Mouse (Mus musculus) embryo, embryonic 11.5 days (tissue): ENCODE results near the gene Lcn8.

Experiments
- DNase-seq: peaks from one replicate; pipeline ENCODE4 v3.0.0-alpha.2; 2012; ENCODE audit warnings: low read depth, low spot score

The Lcn8 gene

DNA sequence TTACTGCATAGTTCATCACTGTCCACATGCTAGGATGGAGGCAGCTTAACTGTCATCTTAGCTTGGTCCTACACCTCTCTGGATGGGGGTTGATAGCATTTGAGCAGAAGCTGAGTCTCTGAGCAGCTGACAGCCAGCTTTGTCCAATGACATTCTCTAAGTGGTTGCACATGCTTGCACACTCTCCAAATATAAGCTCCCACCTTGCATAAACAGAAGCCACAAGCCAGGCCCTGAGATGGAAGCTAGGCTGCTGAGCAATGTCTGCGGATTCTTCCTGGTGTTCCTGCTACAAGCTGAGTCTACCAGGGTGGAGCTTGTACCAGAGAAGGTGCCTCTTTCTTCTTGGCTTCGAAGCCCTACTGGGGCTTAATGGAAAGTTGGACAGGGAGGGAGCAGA lies at the start of gene Lcn8:
TSS of gene Lcn8 (plus strand) at position 219 of the 400 bp plus-strand sequence.
- DNase-seq, result no peak

DNA sequence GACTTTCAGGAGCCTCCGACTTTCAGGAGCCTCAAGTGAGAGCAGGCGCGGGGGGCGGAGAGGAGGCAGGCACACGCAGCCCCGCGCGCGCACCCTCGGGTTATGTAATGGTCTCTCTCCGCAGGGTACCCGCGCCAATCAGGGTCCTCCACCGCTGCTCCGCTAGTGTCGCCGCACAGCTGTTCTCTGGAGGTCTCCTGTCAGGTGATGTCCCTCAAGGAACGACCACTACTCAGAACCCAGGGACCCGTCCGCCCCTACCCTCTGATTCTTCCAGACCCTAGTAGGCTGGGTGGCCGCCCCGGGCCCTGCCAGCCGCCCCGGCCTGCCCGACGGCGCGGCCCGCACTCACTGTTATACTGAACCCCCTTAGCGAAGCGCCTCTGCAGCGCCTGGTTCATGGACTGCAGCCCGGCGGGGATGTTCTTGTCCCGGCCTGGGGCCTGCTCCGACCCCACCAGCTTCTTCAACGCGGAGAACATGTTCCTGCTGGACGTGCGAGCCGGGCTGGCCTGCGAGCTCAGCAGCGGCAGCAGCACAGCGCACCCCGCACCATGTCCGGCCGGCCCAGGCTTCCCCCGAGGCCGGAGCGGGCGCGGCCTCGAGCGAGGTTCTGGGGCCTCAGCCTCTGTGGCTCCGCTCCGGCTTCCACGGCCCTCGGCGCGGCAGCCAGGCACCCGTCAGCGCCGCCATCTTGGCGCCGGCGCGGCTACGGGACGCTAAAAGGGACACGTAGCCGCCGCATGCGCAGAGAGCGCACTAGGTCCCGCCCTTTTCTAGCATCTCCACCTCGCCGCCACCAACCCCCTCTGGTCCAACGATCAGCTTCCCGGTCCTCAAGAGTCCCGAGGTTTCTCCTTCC lies 44.9 kb upstream of the Lcn8 start, which contains the start of gene Rabl6:
TSS of gene Rabl6 (minus strand) at position 761 of the 862 bp plus-strand sequence.
- DNase-seq, result peak; percentile 83

DNA sequence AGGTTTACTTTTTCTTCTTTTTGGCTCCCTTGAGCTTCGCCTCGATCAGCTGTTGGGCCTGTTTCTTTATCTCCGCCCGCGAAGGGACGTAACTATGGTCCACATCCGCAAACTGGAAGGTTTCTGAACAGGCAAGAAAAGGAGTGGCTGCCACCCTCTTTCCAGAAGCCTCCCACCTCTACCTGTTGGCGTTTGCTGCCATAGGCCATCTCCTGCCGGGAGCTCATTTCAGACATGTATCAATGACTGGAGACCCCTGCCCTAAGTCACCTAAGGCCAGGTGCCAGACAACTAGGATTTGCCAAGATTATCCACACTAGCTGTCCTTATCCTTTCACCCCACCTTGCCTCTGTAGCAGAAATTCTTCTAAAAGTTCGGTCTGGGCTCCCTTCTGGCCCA lies 44.2 kb upstream of the Lcn8 start:
- no peak for DNase-seq

DNA sequence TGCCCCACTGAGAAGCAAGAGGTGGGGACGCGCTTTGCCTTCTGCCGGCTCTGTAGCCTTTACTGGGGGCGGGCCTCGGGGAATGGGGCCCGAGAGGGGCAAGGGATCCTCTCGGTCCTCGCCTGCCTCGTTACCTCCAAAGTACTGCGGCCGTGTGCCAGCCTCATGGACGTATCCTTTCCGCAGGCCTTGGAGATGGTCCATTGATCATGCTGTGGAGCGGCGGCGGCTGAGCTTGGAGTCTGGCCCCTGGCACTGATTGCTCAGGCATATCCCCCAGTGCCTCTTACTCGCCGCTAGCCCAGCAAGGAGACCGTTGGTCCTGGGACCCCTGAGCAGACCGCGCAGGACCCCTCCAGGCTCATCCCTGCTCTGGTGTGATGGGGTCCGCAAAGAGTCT lies 36.5 kb upstream of the Lcn8 start:
- DNase-seq, result no peak

DNA sequence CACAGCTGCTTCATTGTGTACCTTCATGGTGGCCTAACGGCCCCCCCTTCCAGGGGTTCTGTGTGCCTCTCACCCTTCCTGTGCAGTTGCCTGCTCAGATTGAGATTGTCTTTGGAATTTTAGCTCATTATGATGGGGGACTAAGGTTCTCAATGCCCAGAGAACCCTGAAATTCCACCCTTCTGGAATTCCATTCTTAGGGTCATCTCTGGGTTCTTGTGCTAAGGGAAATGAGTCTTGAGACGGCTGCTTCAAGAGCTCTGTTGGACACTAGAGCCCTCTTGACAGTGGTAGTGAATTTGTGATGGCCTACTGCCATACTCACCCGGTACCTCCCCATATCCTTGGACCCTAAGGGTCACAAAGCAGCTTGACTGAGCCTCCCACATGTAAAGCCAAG lies 35.3 kb upstream of the Lcn8 start, which contains the start of gene Ccdc183:
TSS of gene Ccdc183 (minus strand) at position 101 of the 400 bp plus-strand sequence.
- DNase-seq, result no peak

DNA sequence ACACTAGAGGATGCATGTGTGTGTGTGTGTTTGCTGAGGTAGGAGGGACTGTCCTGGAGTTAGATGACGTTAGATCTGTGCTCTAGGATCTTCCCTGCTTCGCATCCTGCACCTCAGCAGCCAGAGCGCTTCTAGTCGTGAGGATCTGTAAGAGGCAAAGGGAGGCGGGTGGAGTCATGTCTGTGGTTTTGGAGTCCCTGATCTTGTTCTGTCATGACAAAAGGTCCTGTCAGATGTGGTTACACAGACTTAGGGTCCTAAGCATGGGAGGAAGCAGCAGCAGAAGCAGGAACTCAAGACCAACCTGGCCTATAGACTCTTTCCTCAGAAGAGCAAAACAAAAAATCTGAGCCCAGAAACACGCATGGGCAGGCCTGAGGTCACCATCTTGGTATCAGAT lies 32.5 kb upstream of the Lcn8 start:
- no peak for DNase-seq

DNA sequence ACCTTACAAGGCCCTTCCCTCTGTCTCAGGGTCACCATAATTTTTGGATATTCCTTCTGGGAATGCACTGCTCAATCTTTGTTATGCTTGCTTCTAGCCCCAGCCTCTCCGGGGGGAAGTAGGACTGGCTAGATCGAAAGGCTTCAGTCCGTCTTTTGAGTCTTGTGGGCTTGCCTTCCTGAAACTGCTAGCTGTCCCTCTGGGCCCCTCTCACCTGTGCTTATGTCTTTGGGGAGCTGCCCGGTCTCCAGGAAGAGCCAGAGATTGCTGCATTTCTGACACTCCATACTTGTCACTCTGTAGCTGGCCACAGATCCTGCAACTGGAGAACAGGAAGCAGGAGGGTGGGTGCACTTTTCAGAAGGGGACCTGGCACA lies 32.1 kb upstream of the Lcn8 start:
- no peak for DNase-seq

DNA sequence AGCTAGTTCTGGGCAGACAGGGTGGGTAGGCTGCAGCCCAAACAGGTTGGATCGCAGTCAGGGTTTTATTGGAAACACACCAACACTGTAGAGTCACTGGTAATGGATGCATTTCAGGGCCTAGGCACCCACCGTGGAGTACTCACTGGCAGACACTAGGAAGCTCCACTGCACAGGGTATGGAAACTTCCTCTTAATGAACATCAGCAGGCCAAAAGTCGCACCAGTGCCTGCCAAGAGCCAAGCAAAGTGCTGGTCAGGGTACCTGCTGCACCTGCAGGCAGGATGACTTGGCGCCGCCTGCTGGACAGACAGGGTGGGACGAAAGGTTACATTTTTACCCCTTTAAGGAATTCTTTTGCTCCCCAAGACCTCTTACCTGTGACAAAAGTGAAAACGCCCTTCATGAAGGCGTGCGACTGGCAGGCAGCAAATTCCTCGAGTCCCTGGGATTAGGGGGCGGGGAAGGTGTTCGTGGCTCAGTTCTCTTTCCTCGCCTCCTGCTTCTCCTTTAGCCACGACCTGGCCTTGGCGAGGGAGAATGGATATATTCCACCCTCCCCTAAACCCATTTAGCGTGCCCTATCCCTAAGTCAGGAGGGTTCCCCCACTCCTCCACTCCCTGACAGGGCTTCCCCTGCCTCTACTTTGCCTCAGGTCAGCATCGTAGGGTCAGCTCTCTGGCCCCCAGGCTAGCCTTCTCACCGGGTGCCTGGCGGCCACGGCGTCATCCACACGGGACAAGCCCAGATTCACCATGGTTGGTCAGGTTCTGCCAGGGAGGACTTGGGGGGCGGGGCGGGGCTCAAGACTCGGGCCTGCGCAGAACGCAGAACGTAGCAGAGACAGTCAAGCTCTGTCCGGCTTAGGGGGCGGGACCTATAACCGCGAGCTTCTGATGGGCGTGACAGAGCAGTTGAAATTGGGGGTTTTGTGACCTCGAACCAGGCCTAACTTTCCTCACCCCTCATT lies 31.4 kb upstream of the Lcn8 start, which contains the start of gene Tmem141:
TSS of gene Tmem141 (minus strand) at position 777 of the 972 bp plus-strand sequence.
- peak; percentile 80 for DNase-seq

DNA sequence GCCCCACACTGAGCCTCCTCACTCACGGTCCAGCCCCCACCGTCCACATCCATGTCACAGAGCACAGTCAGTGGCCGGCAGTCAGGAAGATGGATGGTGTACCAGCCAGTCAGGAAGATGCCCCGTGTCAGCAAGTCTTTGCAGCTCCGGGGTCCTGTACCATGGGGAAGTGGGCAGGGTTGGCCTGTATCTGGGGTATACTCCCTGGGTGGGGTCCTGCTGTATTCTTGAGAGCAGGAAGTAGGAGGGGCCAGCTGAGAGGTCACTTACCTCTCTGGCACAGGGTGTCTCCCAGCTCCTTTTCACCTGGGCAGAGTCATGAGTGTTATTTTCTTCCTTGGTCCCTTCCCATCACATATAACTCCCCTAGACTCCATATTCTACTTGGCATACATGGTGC lies 26.9 kb upstream of the Lcn8 start:
- no peak for DNase-seq

DNA sequence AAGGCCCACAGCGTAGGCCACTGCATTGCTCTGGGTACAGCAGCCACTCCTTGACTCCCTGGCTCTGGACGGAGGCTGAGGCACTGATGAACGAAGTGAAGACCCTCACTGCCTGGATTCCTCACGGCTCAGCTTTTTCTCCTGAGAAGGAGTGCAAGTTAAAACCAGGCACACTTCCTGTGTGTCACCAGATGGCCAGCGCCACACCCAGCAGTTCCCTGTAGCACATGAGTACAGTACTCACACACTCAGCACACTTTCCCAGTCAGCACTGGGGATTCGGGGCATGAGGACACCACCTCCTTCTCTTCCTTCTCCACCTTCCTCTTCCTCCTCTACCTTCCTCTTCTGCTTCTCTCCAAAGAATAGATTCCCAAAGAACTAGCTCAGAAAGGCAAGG lies 25.1 kb upstream of the Lcn8 start, which contains the start of gene Fcna:
TSS of gene Fcna (minus strand) at position 220 of the 400 bp plus-strand sequence.
- no peak for DNase-seq

DNA sequence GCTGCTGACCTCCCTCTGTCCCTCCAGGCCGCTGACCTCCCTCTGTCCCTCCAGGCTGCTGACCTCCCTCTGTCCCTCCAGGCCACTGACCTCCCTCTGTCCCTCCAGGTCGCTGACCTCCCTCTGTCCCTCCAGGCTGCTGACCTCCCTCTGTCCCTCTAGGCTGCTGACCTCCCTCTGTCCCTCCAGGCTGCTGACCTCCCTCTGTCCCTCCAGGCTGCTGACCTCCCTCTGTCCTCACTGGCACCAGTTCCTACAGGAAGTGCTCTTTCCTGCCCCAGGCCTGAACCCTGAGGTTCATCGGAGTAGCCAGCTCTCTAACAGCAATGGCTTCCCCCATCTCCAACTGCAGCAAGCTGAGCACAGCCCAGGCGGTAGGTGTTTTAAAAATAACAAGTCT lies 24.2 kb upstream of the Lcn8 start:
- no peak for DNase-seq

DNA sequence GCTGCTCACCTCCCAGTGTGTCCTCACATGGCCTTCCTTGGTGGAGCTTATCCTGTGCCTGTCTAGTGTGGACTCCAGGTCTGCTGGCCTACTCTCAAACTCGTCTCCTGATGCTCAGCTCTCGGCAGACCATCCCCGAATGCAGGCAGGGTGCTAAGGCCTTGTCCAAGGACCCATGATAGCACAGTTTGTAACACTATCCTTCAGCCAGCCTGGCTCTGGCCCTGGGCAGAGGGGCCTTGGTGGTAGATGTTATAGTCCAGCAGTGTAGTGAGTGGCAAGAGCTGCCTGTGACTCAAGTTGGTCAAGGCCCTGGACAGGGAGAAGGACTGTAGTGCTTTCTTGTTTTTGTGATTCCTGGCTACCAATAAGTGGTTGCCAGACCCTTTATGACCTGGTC lies 19.3 kb upstream of the Lcn8 start:
- no peak for DNase-seq

DNA sequence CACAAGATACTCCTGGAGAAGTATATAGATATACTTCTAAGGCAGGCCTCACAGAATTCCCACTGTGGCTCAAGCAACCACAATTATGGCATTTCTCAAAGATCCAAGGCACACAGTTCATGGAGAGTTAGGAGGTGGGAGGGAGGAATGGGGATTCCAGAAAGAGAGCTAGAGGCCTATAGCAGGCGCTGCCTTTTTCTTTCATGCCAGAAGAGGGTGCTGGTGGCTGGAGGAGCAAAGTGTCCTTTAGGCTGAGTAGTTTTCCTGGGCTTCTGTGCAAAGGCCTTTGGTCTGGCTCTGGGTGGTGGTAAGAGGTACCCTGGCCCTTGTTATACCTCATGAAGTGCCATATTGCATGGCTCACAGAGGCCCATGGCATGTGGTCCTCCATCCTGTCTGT lies 18.9 kb upstream of the Lcn8 start:
- DNase-seq, result no peak

DNA sequence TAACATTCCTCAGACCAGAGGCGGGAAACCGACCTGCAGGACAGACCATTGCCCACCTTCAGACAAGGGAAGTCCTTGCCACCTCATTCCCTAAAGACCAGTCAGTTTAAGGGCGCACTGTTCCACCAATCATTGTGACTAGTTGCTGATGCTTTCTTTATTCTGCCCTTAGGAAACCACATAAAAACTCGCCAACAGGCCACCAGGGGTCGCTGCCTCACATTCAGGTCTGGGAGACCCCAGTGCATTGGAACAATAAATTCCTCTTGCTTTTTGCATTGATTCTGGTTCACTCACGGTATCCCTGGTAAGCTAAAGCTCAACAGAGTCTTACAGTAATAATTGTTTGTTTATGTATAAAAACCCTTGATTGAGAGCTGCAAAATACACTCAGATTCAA lies 13.0 kb upstream of the Lcn8 start:
- peak; percentile 39 for DNase-seq

DNA sequence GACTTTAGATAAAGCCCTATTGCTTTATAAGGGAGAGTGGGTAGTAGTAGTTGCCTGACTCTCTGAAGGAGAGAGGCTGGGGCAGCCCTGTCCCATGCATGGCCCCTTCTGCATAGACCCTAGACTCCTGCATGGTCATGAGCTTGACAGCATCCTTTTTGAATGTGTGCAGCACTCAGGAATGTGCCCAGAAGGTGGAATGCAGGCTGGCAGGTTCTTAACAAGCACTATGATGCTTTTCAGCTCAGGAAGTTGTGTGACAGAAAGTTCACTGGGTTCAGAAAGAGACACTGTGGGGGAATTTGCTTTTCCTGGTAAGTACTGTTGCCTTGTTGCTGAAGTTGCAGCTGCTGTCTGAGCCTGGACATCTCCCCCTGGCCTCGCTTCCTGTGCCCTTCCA lies 1.6 kb downstream of the Lcn8 start:
- no peak for DNase-seq

DNA sequence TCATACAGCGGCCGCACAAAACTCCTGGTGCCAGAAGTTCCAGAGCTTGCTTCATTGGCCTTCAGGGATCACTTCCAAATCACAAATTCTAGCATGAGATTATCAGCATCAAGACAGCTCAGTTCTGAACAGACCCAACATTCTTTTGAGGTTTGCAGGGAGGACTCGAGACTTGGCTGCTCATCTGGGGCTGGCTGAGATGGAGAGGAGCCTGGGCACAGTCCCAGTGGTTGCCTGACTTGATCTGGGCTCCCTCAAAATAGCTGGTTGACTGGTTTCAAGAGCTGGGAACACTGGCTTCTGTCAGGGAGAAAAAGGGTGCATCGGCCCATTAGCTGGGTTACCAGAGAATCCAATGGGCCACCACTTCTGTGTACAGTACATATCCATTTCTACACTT lies 3.8 kb downstream of the Lcn8 start:
- no peak for DNase-seq

DNA sequence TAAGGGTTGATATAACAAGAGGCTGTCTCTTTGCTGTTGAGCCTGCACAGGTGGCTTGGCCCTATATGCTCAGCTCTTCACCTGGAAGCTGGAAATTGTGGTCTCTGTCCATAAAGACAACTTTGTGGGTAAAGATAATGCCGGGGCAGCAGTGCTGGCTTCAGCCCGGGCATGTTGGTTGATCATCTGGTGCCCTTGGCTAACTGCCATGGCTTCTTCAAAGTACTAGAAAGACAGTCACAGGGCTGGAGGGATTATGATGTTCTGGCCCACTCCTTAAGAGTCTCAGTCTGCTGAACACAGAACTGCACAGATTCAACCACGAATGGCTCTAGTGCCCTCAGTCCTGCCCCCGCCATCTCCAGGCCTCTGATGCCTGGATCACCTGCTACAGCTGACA lies 4.3 kb downstream of the Lcn8 start:
- no peak for DNase-seq

DNA sequence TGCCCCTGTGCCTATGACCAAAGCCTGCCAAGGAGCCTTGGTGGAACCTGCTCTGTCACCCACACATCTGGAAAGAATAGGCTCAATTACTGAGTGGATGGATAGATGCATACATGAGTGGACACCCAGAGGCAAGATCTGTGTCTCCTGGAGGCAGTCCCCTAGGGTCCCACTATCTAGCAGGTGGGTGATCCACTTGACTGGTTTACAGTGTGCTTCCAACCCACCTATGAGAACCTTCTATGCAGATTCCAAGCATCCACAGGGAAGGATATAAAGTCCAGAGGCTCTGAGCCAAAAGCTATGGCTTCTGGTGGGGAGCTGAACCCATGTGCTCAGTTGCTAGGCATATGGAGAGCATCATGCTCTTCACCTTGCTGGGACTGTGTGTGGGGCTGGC lies 4.7 kb downstream of the Lcn8 start, which contains the start of gene Lcn5:
TSS of gene Lcn5 (plus strand) at position 301 of the 400 bp plus-strand sequence.
- no peak for DNase-seq

DNA sequence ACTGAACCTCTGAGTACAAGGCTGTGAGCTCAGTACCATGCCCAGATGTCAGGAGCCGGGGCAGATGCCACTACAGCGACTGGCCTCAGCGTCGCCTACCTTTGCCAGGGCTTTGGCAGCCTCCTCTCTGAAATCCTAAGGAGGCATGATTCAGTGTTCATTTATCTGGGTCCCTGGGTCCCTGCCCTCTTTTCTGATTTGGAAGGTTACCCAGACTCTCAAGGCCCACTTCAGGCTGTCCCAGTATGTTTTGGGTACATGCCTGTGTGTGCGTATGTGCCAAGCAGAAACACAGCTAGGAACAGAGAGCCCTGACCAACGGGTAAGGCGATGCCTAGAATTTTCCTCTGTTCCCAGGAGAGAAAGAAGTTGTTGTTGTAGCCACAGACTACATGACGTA lies 7.4 kb downstream of the Lcn8 start:
- no peak for DNase-seq

DNA sequence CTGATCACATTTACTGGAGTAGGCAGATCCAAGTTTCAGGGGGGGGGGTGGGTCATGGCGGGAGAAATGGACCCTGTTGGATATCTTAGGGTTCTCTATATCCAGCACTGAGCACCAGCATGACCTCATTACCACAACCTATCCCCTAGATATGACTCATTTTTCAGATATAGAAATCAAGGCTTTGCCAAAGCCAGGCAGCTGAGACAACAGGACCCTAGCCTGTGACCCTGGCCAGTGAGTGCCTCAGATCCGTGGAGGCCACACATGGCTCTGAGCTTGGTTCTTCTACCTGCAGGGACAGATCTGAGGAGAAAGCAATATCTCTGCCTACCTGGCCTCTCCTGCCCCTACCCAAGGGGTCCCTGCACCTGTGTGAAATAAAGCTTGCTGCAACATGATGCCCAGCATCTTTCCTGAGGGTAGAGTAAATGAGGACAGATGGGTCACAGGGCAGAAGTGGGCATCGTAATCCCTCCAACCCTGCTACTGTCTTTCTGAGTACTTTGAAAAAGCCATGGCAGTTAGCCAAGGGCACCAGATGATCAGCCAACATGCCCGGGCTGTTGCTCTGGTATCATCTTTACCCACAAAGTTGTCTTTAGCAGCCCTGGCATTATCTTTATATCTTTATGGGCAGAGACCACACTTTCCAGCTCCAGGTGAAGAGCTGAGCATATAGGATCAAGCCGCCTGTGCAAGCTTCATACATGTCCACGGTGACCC lies 8.5 kb downstream of the Lcn8 start:
- DNase-seq, result no peak

DNA sequence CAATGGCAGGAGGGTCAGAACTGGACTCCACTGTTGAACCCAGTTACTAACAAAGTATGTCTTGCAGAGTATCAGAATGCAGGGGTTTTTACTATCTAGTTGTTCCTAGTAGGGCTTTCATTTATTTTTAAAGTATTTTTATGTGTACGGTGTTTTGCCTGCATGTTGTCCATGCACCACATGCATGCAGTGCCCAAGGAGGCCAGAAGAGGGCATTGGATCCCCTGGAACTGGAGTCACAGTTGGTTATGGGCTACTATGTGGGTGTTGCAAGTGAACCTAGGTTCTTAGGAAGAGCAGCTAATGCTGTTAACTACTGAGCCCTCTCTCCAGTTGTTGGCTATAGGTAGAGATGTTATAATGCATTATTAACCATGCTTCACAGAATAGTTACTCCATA lies 10.6 kb downstream of the Lcn8 start:
- DNase-seq, result peak; percentile 22
